Mouse (Mus musculus) layer of hippocampus, postnatal 25 days (tissue): Measurements from ENCODE around the gene Opn3. TPM values are rescaled to one million over a fixed set of nuclear protein-coding genes. Genes with fewer than 3 reads are reported as not detected.

Source experiments
- DNase-seq, 2 experiments: peaks; one replicate each; pipeline ENCODE4 v3.0.0; 2022; ENCODE audit warnings: mixed read lengths in 2 of 2, low spot score in 1 of 2; ENCODE audit errors: extremely low spot score in 1 of 2
- total RNA-seq, 2 experiments: library from RNA; stranded (reverse); gene quantifications; 2 replicates each; pipeline ENCODE4 v1.2.3; 2021

Gene Opn3
- 1 to 10 TPM; 1.4 TPM for total RNA-seq

GRCm38 (mm10) chr1:175692246-175692996, at the start of gene Opn3, which contains the start of gene Chml:
Gene Opn3 (minus strand): TSS chr1:175692776.
Gene Chml (minus strand): TSS chr1:175692901.
- peak; percentile 83 to 89 for DNase-seq

- DNase-seq, result no peak
Observed at GRCm38 (mm10) chr1:175725771-175726170, 33.2 kb upstream of the Opn3 start.

- no peak for DNase-seq
Observed at GRCm38 (mm10) chr1:175716832-175717231, 24.3 kb upstream of the Opn3 start.

- DNase-seq, result no peak
Observed at GRCm38 (mm10) chr1:175712338-175712909, 19.8 kb upstream of the Opn3 start.

DNA sequence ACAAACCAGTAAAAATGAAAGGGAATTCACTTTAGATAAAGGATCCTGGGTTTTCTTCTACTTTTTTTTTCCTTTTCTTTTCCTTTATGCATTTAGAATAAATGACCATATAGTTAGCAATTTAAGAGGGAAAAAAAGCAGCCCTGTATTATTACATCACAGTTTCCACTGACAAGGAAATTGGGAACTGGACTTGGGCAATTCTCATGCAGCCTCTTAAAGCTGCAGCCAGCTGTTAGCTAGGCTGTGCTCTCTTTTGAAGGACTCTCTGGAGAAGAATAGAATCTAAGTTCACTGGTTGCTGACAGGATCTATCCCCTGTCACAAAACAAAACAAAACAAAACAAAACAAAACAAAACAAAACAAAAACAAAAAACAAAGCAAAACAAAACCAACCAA, 15.4 kb upstream of the Opn3 start:
- DNase-seq, result no peak

- DNase-seq, result no peak
Observed at GRCm38 (mm10) chr1:175707599-175707998, 15.0 kb upstream of the Opn3 start.

DNA sequence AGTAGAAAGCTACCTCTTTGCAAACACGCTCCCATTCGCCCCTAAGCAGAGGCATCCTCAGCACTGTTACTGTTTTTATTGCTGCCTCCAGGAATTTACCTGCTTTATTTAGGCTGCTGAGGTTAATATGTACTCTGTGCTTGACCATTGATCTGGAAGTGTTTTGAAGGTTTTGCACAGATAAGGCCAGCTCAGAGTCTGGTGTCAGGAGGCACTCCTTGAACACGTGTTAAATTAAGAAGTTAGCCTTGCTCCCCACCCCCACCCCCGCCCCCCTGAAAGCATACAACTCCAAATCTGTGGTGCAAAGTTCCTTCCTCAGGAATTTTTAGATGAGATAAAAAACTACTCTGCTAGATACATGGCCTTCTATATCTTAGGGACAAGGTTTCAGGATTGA, 8.6 kb upstream of the Opn3 start:
- no peak for DNase-seq

DNA sequence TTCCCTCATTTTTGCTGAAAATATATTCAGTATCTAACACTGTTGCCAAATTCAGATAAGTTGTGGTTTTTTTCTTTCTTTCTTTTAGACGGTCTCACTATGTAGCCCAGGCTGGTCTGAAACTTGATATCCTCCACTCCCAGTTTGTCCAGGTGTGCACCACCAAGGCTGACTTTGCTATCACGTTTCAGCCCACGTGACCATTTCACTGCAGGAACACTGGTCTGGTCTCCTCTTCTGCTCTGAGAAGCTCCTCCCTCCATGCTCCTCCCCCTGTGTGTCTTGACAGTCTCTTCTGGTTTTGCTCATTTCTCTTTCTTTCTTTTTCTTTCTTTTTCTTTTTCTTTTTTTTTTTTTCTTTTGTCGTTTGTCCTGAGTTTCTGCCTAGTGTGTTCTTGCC, 7.2 kb upstream of the Opn3 start:
- no peak for DNase-seq

- DNase-seq, result no peak
Observed at GRCm38 (mm10) chr1:175699375-175699774, 6.8 kb upstream of the Opn3 start.

GRCm38 (mm10) chr1:175698293-175698692, 5.7 kb upstream of the Opn3 start, which contains the start of gene Wdr64:
Gene Wdr64 (plus strand): TSS chr1:175698593.
- DNase-seq, result no peak

DNA sequence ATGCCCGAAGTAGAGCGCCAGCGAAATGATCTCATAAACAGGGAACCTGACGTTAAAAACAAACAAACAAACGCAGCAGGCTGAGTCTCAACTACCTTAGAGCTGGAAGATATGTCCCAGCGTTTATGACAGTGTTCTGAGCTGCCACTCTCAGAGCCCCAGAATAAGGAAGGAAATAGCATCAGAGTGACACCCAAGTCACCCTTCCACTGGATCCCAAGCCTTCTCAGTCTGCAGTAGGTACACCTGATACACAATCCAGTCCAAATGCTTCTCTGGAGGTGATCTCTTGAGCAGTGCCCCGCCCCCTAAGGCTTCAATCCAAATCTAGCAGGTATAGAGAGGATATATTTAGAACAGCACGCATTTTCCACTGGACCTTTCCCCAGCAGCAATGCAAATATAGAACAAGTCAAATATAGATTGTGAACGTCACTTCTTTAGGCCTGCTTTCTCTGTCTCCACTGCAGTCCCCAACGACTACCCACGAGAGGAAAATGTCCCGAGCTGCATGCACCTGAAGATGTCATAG, 919 bp upstream of the Opn3 start:
- no peak for DNase-seq

- DNase-seq, result no peak
Observed at GRCm38 (mm10) chr1:175692997-175693361, 403 bp upstream of the Opn3 start.

GRCm38 (mm10) chr1:175691686-175692245, 810 bp downstream of the Opn3 start:
- DNase-seq, result peak in 1 of 2 experiments; percentile 7

GRCm38 (mm10) chr1:175680995-175681394, 11.6 kb downstream of the Opn3 start:
- no peak for DNase-seq

DNA sequence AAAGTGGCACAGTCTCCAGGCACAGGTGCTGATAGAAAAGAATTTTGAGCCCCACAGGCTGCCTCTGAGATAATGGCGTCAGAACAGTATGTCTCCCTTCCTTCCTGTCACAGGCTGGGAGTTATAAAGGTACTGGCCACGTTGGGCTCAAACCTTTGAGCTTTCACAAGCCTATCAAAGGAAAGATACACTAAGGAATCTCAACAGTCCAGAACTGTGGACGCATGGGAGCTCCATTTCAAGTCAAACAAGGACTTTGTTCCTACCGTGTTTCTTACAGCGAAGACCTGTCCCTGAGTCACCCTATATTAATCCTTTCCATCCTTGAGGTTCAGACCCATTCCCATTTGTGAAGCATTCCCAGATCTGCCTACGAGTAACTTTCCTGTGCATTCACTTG, 15.1 kb downstream of the Opn3 start:
- no peak for DNase-seq

- no peak for DNase-seq
Observed at GRCm38 (mm10) chr1:175675116-175675515, 17.5 kb downstream of the Opn3 start.

GRCm38 (mm10) chr1:175673563-175674325, 18.8 kb downstream of the Opn3 start:
- no peak for DNase-seq

GRCm38 (mm10) chr1:175671626-175672025, 20.9 kb downstream of the Opn3 start:
- DNase-seq, result no peak

GRCm38 (mm10) chr1:175670042-175670441, 22.5 kb downstream of the Opn3 start:
- no peak for DNase-seq

DNA sequence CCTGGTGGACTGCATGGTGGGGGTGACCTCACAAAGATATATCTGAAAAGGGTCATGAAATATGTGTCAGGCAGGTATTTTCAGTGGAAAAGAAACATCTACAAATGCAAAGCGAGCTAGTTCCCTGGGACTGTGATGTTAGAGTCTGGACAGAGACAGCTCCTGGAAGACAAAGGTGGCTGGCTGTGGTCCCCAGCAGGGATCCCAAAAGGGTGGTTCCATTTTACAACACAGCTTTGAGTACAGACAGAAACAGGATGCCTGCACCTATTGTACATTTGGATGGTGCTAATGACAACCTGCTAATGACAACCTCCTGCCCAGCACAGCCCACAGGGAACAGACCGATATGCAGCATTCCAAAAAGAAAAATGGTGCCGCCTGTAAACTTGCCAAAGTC, 23.1 kb downstream of the Opn3 start:
- DNase-seq, result no peak
